Mouse (Mus musculus) intestine, postnatal 0 days (tissue): ENCODE measurements at regions not wholly inside any gene's neighbourhood (a gene's known extent, or its start where the extent isn't known, plus 50 kb on each side); places are given as distances from the start of the nearest gene placed in this dataset.

Experiments
- ATAC-seq: fragments of 200-750 bp; cut with Nextera tagmentation; 2 replicates; pipeline ENCODE4 v1.8.0; 2017; ENCODE audit warnings: mild to moderate bottlenecking, moderate TSS enrichment, moderate library complexity
- H3K27ac ChIP-seq: fragments of 300-500 bp; sonication (generic); 2 replicates; pipeline ENCODE4 v1.5.1; 2014; ENCODE audit warnings: mild to moderate bottlenecking, low read depth, low read length, moderate library complexity
- H3K27me3 ChIP-seq: fragments of 300-500 bp; sonication (generic); replicated peaks from 2 replicates; pipeline ENCODE4 v1.6.1; 2014; ENCODE audit warnings: low read length, mixed read lengths; ENCODE audit not compliant: control insufficient read depth, insufficient read depth
- H3K36me3 ChIP-seq: fragments of 300-500 bp; sonication (generic); 2 replicates; pipeline ENCODE4 v1.6.1; 2014; ENCODE audit warnings: mild to moderate bottlenecking, moderate library complexity; ENCODE audit not compliant: control insufficient read depth, insufficient read depth
- H3K4me1 ChIP-seq: fragments of 300-500 bp; sonication (generic); replicated peaks from 2 replicates; pipeline ENCODE4 v1.6.1; 2014; ENCODE audit warnings: antibody characterized with exemption, low read length, mixed read lengths; ENCODE audit not compliant: control insufficient read depth, insufficient read depth
- H3K4me2 ChIP-seq: fragments of 300-500 bp; sonication (generic); replicated peaks from 2 replicates; pipeline ENCODE4 v1.6.1; 2014; ENCODE audit warnings: low read depth, mild to moderate bottlenecking, moderate library complexity
- H3K4me3 ChIP-seq: fragments of 300-500 bp; sonication (generic); 2 replicates; pipeline ENCODE4 v1.5.1; 2014; ENCODE audit warnings: low read depth, low read length
- H3K9ac ChIP-seq: fragments of 300-500 bp; sonication (generic); 2 replicates; pipeline ENCODE4 v1.6.1; 2014; ENCODE audit warnings: mild to moderate bottlenecking, low read depth, low read length
- H3K9me3 ChIP-seq: fragments of 300-500 bp; sonication (generic); 2 replicates; pipeline ENCODE4 v1.6.1; 2016; ENCODE audit warnings: mixed run types; ENCODE audit not compliant: control insufficient read depth
- CTCF ChIP-seq: sonication (generic); IDR thresholded peaks from 2 replicates; pipeline ENCODE4 v1.5.1; 2016; ENCODE audit warnings: low read depth, mild to moderate bottlenecking, control low read depth, antibody characterized with exemption, moderate library complexity
- WGBS: fragments of 180-500 bp; shearing (Covaris S2); extraction: QIAGEN DNeasy Blood & Tissue Kit; methylation state at CpG from one replicate; pipeline ENCODE4 v1.1.7; 2014; 5-methylcytosine and 5-hydroxymethylcytosine counted together

DNA sequence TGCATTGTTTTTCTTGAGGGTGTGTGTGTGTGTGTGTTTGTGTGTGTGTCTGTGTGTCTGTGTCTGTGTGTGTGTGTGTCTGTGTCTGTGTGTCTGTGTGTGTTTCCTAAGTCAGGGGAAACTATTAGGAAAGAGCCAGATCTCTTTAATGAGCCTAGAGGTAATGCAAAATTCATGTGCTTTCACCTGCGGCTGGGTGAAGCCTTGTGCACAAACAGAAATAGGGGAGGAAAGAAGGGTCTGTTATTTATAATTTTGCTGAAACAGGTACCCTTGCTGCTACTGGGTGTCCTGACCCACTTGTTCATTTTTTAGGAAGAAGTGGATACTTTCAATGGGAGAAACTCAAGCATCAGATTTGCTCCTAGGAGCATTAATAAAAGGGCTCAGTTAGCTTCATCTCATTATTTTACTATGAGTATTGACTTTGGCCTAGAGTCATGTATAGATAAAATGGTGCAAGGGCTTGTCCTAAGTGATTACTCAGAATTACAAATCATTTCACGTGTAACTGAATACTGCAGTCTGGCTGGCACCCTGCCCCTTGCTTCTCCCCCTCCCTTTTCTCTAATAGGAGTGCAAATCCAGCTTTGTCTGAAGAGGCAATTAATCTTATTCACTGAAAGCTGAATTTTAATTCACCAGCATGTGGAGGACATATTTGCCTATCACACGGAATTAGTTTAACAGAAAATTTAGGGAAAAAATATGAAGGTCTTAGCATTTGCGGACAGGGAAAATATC, 401.7 kb upstream of the Dph6 start:
- Histone ChIP-seq H3K4me1 (no peaks in the 10 kb centered on the region), H3K9me3 (no peaks in the 10 kb centered on the region), H3K9ac (no peak overlapping the region), H3K27ac (no peak overlapping the region), H3K36me3 (no peaks in the 10 kb centered on the region), H3K27me3 (no peaks in the 10 kb centered on the region), H3K4me3 (no peak overlapping the region), H3K4me2 (no peak overlapping the region)
- 73% methylated on average over 4 of the region's 4 CpGs for WGBS
- no peak for TF ChIP-seq CTCF
- ATAC-seq = no peak

GRCm38 (mm10) chr2:115057200-115057599, 402.4 kb upstream of the Dph6 start:
- H3K27me3 ChIP-seq = no peaks in the 10 kb centered on the region
- H3K9me3 ChIP-seq = no peaks in the 10 kb centered on the region
- TF ChIP-seq CTCF = no peak
- 68% methylated on average over 2 of the region's 2 CpGs for WGBS
- H3K4me3 ChIP-seq = no peak overlapping the region
- H3K9ac ChIP-seq = no peak overlapping the region
- no peak overlapping the region for H3K4me2 ChIP-seq
- no peaks in the 10 kb centered on the region for H3K36me3 ChIP-seq
- no peak for ATAC-seq
- H3K27ac ChIP-seq = no peak overlapping the region
- H3K4me1 ChIP-seq = no peaks in the 10 kb centered on the region

DNA sequence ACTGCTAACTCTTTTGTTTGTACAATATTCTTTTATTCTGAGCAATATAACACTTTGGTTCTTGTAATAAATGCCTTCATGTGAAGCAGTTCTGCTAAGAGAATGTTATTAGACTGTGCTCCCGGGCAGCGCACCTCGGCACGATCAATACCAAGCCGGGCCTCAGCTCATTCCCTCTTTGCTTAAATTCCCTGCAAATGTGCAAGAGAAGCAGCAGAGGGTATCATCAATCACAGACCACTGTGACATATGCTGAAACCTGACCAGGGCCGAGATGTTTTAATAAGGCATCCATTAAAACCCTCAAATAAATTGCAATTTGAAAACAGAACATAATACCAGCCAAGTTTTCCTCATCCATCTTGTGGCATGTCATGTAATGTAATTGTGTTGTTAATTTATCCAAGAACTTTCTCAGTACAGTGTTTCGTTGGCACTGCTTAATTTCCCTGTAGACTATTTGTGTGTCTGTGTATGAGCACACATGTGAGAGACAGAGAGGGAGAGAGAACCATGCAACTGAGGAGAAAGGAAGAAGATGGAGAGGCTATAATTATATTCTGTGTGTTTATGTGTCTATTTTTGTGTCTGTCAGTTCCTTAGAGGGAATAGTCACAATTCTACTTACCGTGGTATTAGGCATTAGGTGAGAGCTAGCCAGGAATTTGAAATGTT, 412.9 kb upstream of the Dph6 start:
- no peak for ATAC-seq
- Histone ChIP-seq H3K27me3 (no peaks in the 10 kb centered on the region), H3K4me2 (no peak overlapping the region), H3K27ac (no peak overlapping the region), H3K36me3 (no peaks in the 10 kb centered on the region), H3K9me3 (no peaks in the 10 kb centered on the region), H3K4me3 (no peak overlapping the region), H3K9ac (no peak overlapping the region), H3K4me1 (no peaks in the 10 kb centered on the region)
- no peak for TF ChIP-seq CTCF
- WGBS = 33% methylated on average over 8 of the region's 8 CpGs

DNA sequence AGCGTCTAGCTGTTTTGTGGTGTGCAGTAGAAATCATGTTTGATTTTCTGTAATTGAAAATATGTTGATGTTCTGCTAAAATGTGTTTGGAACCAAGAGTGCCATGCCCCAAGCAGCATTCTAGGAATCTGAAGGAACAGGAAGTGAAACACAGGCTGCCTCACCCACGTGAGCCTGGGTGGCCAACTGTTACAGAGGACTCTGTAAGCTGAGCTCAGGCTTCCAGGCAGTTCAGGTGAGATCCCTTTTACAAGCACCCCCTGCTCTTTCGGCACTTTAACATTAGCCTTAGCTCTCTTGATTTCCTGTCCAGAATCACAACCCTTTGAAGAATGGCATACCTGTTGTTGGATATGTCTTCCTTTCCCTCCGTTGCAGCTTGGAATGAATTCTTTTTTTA, 414.9 kb upstream of the Dph6 start:
- Histone ChIP-seq H3K4me2 (no peak overlapping the region), H3K4me3 (no peak overlapping the region), H3K9me3 (no peaks in the 10 kb centered on the region), H3K36me3 (no peaks in the 10 kb centered on the region), H3K27ac (no peak overlapping the region), H3K9ac (no peak overlapping the region), H3K27me3 (no peaks in the 10 kb centered on the region), H3K4me1 (no peaks in the 10 kb centered on the region)
- no peak for TF ChIP-seq CTCF
- WGBS = 62% methylated on average over 4 of the region's 4 CpGs
- ATAC-seq = no peak

DNA sequence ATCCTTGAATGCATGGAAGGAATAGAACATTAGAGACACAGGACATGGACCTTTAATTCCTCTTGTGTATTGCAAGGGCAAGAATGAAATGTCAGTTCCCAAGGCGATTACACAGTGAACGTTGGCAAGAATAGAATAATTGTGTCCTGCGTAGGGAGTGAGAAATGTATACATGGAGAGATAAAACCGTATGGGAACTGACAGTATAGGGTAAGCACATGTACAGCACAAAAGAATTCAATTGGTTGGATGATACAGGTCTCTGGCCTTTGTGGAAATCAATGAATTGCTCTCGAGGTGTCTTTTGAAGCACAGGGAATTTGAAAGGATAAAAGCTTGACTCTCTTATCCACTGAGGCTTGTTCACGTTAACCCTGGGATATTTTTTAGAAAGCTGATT, 415.4 kb upstream of the Dph6 start:
- no peaks in the 10 kb centered on the region for H3K4me1 ChIP-seq
- ATAC-seq = no peak
- no peak overlapping the region for H3K4me3 ChIP-seq
- TF ChIP-seq CTCF = no peak
- H3K4me2 ChIP-seq = no peak overlapping the region
- H3K9me3 ChIP-seq = no peaks in the 10 kb centered on the region
- H3K27me3 ChIP-seq = no peaks in the 10 kb centered on the region
- no peaks in the 10 kb centered on the region for H3K36me3 ChIP-seq
- no peak overlapping the region for H3K9ac ChIP-seq
- WGBS = 72% methylated on average over 6 of the region's 6 CpGs
- H3K27ac ChIP-seq = no peak overlapping the region

GRCm38 (mm10) chr2:115070666-115071065, 415.9 kb upstream of the Dph6 start:
- H3K4me1 ChIP-seq = no peaks in the 10 kb centered on the region
- H3K27ac ChIP-seq = no peak overlapping the region
- TF ChIP-seq CTCF = no peak
- no peak overlapping the region for H3K9ac ChIP-seq
- ATAC-seq = no peak
- no peak overlapping the region for H3K4me3 ChIP-seq
- no peaks in the 10 kb centered on the region for H3K9me3 ChIP-seq
- no peak overlapping the region for H3K4me2 ChIP-seq
- H3K36me3 ChIP-seq = no peaks in the 10 kb centered on the region
- H3K27me3 ChIP-seq = no peaks in the 10 kb centered on the region
- 66% methylated on average over 3 of the region's 3 CpGs for WGBS
